Mouse (Mus musculus): ENCODE measurements around the gene Spock2. TPM values are rescaled to one million over a fixed set of nuclear protein-coding genes. Genes with fewer than 3 reads are reported as not detected.
"Not testable (repeated sequence)": the region's sequence is repeated elsewhere in the genome, so short reads cannot be mapped to it uniquely, and the experiment has no call there.

The Spock2 gene
- total RNA-seq, 1 experiment from 2014 or later = 0.50 TPM

- ATAC-seq (replicated peaks in 1 of 2; ENCODE audit: insufficient read depth in 1 of 2, low FRiP score in 2 of 2, low TSS enrichment in 1 of 2, low read depth in 1 of 2, poor library complexity in 2 of 2, severe bottlenecking in 2 of 2) = no peak
Measured at GRCm38 (mm10) chr10:60133501-60133900, 27.5 kb downstream of the Spock2 start.

DNA sequence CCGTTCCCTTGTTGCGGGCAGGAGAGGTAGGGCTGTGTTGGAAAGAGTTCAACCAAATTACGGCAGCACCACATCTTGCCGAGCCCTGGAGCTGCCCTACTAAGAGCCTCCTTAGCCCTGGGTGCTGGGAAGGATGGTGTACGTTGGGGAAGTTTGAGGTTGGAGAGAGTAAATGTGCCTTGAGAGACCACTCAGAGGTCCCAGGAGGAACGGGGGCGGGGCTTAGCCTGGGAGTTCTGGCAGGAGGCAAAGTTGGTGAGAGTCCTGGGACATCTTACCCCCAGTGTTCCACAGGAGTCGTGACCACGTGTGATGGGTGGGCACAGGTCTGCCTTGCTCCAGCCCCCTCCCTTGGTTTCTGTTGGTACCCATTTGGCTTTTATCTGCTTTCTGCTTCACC, 28.2 kb downstream of the Spock2 start:
- no peak for ATAC-seq (replicated peaks in 1 of 2; ENCODE audit: insufficient read depth in 1 of 2, low FRiP score in 2 of 2, low TSS enrichment in 1 of 2, low read depth in 1 of 2, poor library complexity in 2 of 2, severe bottlenecking in 2 of 2)

GRCm38 (mm10) chr10:60136010-60136409, 30.0 kb downstream of the Spock2 start:
- not testable (repeated sequence) for ATAC-seq (replicated peaks in 1 of 2; ENCODE audit: insufficient read depth in 1 of 2, low FRiP score in 2 of 2, low TSS enrichment in 1 of 2, low read depth in 1 of 2, poor library complexity in 2 of 2, severe bottlenecking in 2 of 2)

- no peak for ATAC-seq (replicated peaks in 1 of 2; ENCODE audit: insufficient read depth in 1 of 2, low FRiP score in 2 of 2, low TSS enrichment in 1 of 2, low read depth in 1 of 2, poor library complexity in 2 of 2, severe bottlenecking in 2 of 2)
Measured at GRCm38 (mm10) chr10:60136935-60137334, 30.9 kb downstream of the Spock2 start.

DNA sequence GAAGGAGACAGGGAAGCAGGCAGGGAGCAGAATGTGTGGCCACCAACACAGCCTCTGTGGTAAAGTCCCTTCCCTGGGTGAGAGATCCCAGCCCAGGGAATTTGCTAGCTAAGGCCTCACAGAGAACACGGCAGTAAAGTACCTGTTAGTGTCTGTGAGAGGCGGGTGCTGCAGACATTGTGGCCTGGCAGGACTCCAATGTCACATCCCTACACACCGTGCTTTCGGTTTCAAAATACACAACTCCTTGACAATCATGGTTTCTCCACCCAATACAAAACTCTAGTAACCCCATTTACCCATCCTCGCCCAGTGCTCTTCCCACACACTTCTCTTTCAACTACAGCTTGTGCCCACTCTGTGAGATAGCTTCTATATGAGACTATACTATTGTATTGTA, 32.7 kb downstream of the Spock2 start:
- ATAC-seq (replicated peaks in 1 of 2; ENCODE audit: insufficient read depth in 1 of 2, low FRiP score in 2 of 2, low TSS enrichment in 1 of 2, low read depth in 1 of 2, poor library complexity in 2 of 2, severe bottlenecking in 2 of 2) = no peak

DNA sequence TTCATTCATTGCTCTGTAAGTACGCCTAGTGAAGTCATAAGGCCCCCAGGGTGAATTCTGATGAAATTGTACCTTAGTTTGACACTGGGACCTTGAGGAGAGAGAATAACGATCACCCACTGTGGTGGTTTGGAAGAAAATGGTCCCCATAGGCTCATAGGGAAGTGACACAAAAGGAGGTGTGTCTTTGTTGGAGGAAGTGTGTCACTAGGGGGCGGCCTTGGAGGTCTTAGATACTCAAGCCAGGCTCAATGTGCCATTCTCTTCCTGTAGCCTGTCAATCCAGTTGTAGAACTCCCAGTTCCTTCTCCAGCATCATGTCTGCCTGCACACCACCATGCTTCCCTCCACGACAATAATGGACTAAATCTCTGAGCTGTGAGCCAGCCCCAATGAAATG, 34.7 kb downstream of the Spock2 start:
- no peak for ATAC-seq (replicated peaks in 1 of 2; ENCODE audit: insufficient read depth in 1 of 2, low FRiP score in 2 of 2, low TSS enrichment in 1 of 2, low read depth in 1 of 2, poor library complexity in 2 of 2, severe bottlenecking in 2 of 2)

DNA sequence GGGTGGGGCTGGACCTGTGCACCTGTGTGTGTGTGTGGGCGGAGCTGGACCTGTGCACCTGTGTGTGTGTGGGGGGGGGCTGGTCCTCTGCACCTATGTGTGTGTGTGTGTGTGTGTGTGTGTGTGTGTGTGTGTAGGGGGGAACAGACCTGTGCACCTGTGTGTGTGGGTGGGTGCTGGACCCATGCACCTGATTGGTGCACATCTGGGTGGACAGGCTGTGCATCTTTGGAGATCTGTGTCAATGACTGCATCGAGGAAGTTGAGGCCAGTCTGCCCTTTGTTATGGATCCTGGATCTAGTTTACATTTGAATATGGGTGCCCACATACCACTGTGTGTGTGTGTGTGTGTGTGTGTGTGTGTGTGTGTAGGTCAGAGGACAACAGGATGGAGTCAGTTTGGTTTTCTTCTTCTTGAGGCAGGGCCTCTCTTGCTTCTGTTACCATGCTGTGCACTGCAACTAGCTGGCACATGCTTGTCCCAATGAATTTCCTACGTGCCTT, 35.7 kb downstream of the Spock2 start:
- no peak for ATAC-seq (replicated peaks in 1 of 2; ENCODE audit: insufficient read depth in 1 of 2, low FRiP score in 2 of 2, low TSS enrichment in 1 of 2, low read depth in 1 of 2, poor library complexity in 2 of 2, severe bottlenecking in 2 of 2)

DNA sequence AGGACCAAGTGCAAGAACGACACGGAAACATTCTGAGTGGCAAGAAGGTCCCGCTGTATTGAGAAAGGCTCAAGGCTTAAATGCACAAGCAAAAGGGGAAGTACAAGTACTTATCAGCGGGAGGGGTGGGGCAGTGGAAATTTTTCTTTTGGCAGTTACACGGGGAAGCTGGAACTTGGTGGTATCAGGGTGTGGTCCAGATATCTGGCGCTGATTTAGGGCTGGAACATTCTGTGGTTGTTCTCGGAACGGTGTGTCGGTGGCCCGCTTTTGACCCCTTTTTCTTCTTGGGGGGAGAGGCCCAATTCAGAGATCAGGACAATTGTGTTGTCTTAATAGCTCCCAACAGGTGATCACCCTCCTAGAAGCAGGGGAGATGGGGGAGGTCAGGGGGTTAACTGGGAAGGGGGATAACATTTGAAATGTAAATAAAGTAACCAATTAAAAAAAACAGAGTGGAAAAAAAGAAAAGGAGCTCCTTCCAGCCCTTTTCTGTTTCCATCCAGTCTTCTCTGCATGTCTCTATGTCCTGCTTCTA, 41.6 kb downstream of the Spock2 start:
- ATAC-seq (replicated peaks in 1 of 2; ENCODE audit: insufficient read depth in 1 of 2, low FRiP score in 2 of 2, low TSS enrichment in 1 of 2, low read depth in 1 of 2, poor library complexity in 2 of 2, severe bottlenecking in 2 of 2) = not testable (repeated sequence)

- peak; percentile 73 to 83 for ATAC-seq (replicated peaks in 1 of 2; ENCODE audit: insufficient read depth in 1 of 2, low FRiP score in 2 of 2, low TSS enrichment in 1 of 2, low read depth in 1 of 2, poor library complexity in 2 of 2, severe bottlenecking in 2 of 2)
Measured at GRCm38 (mm10) chr10:60148087-60148486, 42.1 kb downstream of the Spock2 start.

- ATAC-seq (replicated peaks in 1 of 2; ENCODE audit: insufficient read depth in 1 of 2, low FRiP score in 2 of 2, low TSS enrichment in 1 of 2, low read depth in 1 of 2, poor library complexity in 2 of 2, severe bottlenecking in 2 of 2) = peak; percentile 22 to 52; a peak in 2 of 4 replicates
Measured at GRCm38 (mm10) chr10:60151107-60151663, 45.2 kb downstream of the Spock2 start.

GRCm38 (mm10) chr10:60156016-60156415, 50.0 kb downstream of the Spock2 start:
- ATAC-seq (replicated peaks in 1 of 2; ENCODE audit: insufficient read depth in 1 of 2, low FRiP score in 2 of 2, low TSS enrichment in 1 of 2, low read depth in 1 of 2, poor library complexity in 2 of 2, severe bottlenecking in 2 of 2) = no peak

- ATAC-seq (replicated peaks in 1 of 2; ENCODE audit: insufficient read depth in 1 of 2, low FRiP score in 2 of 2, low TSS enrichment in 1 of 2, low read depth in 1 of 2, poor library complexity in 2 of 2, severe bottlenecking in 2 of 2) = no peak
Measured at GRCm38 (mm10) chr10:60158144-60158543, 52.1 kb downstream of the Spock2 start.

DNA sequence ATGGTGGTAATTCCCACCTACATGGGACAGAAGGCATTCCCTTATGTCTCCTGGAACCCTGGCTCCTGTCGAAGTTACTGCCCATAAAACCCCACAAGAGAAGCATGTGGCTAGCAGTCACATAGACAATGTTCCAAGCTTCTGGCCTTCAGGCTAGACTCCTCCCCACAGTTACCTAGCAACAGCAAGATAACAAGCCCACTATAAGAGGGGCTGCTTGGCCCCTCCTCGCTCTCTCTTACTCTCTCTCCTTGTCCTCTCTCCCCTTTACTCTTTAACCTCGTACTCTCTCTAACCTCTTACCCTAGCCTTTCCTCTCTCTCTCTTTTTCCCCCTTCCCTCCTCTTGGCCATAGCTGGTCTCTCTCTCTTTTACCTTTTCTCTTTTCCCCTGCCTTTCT, 55.4 kb downstream of the Spock2 start:
- not testable (repeated sequence) for ATAC-seq (replicated peaks in 1 of 2; ENCODE audit: insufficient read depth in 1 of 2, low FRiP score in 2 of 2, low TSS enrichment in 1 of 2, low read depth in 1 of 2, poor library complexity in 2 of 2, severe bottlenecking in 2 of 2)

GRCm38 (mm10) chr10:60162184-60162972, 56.4 kb downstream of the Spock2 start:
- not testable (repeated sequence) for ATAC-seq (replicated peaks in 1 of 2; ENCODE audit: insufficient read depth in 1 of 2, low FRiP score in 2 of 2, low TSS enrichment in 1 of 2, low read depth in 1 of 2, poor library complexity in 2 of 2, severe bottlenecking in 2 of 2)

DNA sequence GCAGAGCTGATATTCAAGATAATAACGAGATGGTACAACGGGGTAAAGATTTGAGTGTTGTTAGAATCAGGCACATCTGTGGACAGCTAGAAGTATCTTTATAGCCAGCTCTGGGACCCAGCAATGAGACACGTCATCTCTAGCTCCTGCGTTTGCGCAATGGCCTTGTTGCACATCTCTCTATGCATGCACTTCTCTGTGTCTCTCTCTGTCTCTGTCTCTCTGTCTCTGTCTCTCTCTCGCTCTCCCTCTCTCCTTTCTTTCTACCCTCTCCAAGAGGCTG, 56.9 kb downstream of the Spock2 start:
- no peak for ATAC-seq (replicated peaks in 1 of 2; ENCODE audit: insufficient read depth in 1 of 2, low FRiP score in 2 of 2, low TSS enrichment in 1 of 2, low read depth in 1 of 2, poor library complexity in 2 of 2, severe bottlenecking in 2 of 2)

- ATAC-seq (replicated peaks in 1 of 2; ENCODE audit: insufficient read depth in 1 of 2, low FRiP score in 2 of 2, low TSS enrichment in 1 of 2, low read depth in 1 of 2, poor library complexity in 2 of 2, severe bottlenecking in 2 of 2) = no peak
Measured at GRCm38 (mm10) chr10:60164869-60165268, 58.9 kb downstream of the Spock2 start.

GRCm38 (mm10) chr10:60166068-60166467, 60.0 kb downstream of the Spock2 start:
- no peak for ATAC-seq (replicated peaks in 1 of 2; ENCODE audit: insufficient read depth in 1 of 2, low FRiP score in 2 of 2, low TSS enrichment in 1 of 2, low read depth in 1 of 2, poor library complexity in 2 of 2, severe bottlenecking in 2 of 2)

GRCm38 (mm10) chr10:60168306-60168705, 62.3 kb downstream of the Spock2 start:
- ATAC-seq (replicated peaks in 1 of 2; ENCODE audit: insufficient read depth in 1 of 2, low FRiP score in 2 of 2, low TSS enrichment in 1 of 2, low read depth in 1 of 2, poor library complexity in 2 of 2, severe bottlenecking in 2 of 2) = no peak

GRCm38 (mm10) chr10:60168960-60169359, 62.9 kb downstream of the Spock2 start:
- ATAC-seq (replicated peaks in 1 of 2; ENCODE audit: insufficient read depth in 1 of 2, low FRiP score in 2 of 2, low TSS enrichment in 1 of 2, low read depth in 1 of 2, poor library complexity in 2 of 2, severe bottlenecking in 2 of 2) = no peak

Data from hematopoietic stem cell, adult 5-6 weeks (primary cell).